Mouse (Mus musculus) heart, postnatal 14 days (tissue): ENCODE data around the gene Pex11b. TPM values are rescaled to one million over a fixed set of nuclear protein-coding genes. Genes with fewer than 3 reads are reported as not detected.
A peak's percentile ranks its signal among the peaks of the same experiment; 100 is the strongest.
"Not testable (repeated sequence)": the region's sequence is repeated elsewhere in the genome, so short reads cannot be mapped to it uniquely, and the experiment has no call there.

ENCODE experiments used
- DNase-seq, 2 experiments: peaks; one replicate each; pipeline ENCODE4 v3.0.0; 2021 to 2022
- intact Hi-C: fragments of 180-260 bp; cut with DNase I; formaldehyde crosslinking; loops from one replicate; pipeline ENCODE4 v1.15.1; 2025
- total RNA-seq, 2 experiments: library from RNA; stranded (reverse); gene quantifications; 2 replicates each; pipeline ENCODE4 v1.2.3; 2021

Pex11b gene
- total RNA-seq, 2 experiments from 2014 or later: 30.5 to 30.7 TPM

GRCm38 (mm10) chr3:96668424-96669067 lies 33.4 kb downstream of the Pex11b start:
- intact Hi-C loops: loop anchor here (5.0 kb wide), 1 partner anchor 39 kb away; the partner anchor contains the start of gene Nudt17

DNA sequence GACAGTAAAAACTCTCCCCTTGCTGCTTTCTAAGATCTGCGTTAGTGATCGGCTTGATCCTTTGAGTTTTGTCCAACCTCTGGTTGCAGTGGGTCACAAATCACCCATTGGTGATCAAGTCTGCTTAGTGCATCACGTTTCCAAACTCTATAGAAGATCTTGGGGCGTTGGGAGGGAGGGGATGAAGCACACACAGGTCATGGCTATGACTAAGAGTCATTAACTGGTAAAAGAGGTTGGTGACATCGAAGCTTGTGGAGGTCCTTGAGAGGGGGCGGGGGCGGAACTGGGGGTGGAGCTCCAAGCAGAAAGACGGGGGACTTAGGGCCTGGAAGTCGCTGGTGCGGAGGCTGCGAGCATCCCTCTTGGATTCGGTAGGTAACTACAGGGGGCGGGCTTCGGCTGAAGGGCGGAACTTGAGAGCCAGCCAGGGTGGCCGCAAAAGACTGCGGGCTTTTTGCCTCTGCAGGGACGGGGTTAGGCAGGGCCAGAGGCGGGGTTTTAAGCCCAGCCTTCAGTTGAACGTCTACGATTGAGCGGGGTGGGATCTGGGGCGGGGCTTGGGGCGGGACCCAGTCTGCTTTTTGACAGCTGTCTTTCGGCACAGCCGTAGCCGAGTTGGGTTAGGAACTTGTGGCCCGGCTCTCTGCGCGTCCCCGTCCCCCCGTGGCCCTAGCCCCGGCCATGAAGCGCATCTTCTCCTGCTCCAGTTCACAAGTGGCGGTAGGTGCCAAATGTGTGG lies 34.7 kb downstream of the Pex11b start, which contains the start of gene Ankrd35:
Gene Ankrd35 (plus strand): TSS at position 405 of the 742 bp plus-strand sequence.
- intact Hi-C loops: loop anchor here (5.0 kb wide), 1 partner anchor 37 kb away; the partner anchor contains the start of gene Nudt17
- DNase-seq: peak; percentile 74 to 84

More at GRCm38 (mm10) chr3:96668424-96669067, 33.4 kb downstream of the Pex11b start:
- DNase-seq: no peak

- no peak for DNase-seq
- intact Hi-C loops: no loop called here
These were observed 36.3 kb downstream of the Pex11b start for GRCm38 (mm10) chr3:96671519-96671918.

DNA sequence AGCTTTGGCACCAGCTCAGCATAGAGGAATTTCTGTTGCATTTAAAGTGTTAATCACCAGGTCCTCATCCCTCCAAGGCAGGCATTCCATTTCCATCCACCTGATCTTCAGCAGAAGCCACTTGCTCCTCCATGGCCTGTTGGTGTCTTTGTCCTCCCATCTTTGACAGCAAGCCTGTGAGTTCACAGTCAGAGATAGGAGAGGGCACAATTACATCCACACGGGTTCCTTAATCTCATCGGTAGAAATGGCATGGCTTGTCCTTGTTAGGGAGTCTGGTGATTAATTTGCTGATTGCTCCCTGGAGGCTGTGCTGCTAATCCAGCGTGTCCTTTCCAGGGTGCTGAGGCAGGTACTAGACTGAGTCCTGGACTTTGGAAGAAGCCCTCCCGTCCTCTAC lies 38.3 kb downstream of the Pex11b start:
- intact Hi-C loops: no loop called here
- DNase-seq: no peak

GRCm38 (mm10) chr3:96674442-96674841 lies 39.3 kb downstream of the Pex11b start:
- DNase-seq: no peak
- intact Hi-C loops: no loop called here

DNA sequence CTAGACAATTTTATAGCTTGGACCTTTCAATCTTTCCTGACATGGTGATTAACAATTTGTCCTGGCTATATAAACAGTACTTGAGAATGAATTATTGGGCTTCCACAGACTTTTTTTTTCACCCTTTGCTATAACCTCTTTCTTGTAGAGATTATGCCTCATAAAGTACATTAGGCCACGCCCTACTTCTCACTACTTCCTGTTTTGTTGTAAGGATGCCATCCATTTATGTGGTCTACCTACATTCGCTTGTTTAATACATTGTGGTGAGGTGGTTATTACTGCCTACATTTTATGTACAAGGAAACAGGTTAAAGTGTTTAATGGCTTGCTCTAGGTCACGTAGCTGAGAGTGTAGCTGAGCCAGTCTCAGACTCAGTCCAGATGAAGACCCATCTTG lies 40.0 kb downstream of the Pex11b start:
- intact Hi-C loops: no loop called here
- no peak for DNase-seq

DNA sequence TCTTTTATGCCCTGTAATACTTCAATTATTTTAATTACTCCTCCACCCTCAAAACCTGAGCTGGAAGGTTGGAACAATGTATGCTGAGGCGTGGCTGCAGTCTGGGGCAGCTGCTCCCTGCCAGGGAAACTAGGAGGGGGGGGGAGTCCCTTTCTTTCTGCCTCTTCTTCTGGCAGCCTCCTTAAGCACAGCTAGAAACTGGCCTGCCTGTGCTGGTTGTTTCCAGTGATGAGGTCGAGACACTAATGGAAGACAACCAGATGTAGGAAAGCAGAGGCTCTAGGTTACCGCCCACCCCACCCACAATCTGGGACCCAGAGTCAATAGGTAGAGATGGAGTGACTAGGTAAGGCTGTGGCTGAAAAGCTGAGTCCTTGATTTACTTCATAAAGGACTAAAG lies 40.5 kb downstream of the Pex11b start:
- intact Hi-C loops: no loop called here

GRCm38 (mm10) chr3:96678456-96678855 lies 43.3 kb downstream of the Pex11b start:
- intact Hi-C loops: no loop called here
- no peak for DNase-seq

More for the DNA sequence above, 40.5 kb downstream of the Pex11b start:
- DNase-seq: no peak

DNA sequence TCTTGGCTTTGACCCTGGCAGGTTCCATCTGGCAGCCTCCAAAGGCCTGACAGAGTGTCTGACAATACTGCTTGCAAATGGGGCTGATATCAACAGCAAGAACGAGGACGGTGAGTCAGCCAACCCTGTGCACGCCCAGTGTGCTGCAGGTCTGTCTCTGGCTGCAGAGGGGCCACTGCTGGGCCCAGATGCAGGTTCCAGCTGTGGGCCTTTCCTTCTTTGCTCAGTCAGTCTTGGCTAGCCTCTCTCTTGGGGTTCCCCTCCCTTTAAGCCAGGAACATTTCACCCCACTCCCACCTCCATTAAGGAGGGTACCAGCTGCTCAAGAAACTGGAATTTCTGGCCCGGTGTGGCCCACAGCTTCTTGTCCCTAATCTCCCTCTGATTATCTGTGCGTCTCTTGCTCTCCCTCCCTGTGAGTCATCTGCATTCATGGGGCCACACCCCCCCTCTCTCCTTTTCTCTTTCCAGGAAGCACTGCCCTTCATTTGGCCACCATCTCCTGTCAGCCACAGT lies 44.0 kb downstream of the Pex11b start:
- intact Hi-C loops: no loop called here
- no peak for DNase-seq

DNA sequence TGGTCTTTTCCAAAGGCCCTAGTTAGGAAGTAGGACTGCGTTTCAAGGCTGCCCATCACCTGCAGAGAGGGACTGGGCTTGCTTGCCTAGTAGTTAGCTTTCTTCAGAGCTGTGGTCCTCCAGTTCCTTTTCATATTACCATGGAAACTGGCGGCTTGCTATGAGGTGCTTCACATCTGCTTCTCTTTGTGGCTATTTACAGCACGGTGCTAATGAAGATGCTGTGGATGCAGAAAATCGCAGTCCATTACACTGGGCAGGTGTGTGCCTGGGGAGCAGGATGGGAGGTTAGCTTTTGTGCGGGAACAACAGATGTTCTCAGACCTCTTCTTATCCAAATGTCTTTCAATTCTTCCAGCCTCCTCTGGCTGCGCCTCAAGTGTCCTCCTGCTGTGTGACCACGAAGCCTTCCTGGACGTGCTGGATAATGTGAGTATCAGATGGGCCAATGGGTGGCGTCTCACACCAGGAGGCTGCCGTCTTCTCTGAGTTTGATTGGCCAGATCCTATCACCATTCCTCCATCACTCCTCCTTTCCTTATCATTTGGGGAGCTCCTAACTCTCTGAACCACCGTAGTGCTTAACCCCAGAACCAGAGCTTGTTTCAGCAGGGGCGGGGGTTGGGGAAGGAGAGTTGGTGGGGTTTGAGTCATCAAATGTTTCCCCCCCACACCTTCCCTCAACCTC lies 45.2 kb downstream of the Pex11b start:
- intact Hi-C loops: no loop called here
- DNase-seq: no peak

GRCm38 (mm10) chr3:96683496-96683895 lies 48.3 kb downstream of the Pex11b start:
- no peak for DNase-seq
- intact Hi-C loops: no loop called here

GRCm38 (mm10) chr3:96684151-96684821 lies 49.1 kb downstream of the Pex11b start:
- intact Hi-C loops: no loop called here
- DNase-seq: no peak

GRCm38 (mm10) chr3:96684822-96685156 lies 49.6 kb downstream of the Pex11b start:
- intact Hi-C loops: no loop called here
- DNase-seq: peak in 1 of 2 experiments; percentile 18

- intact Hi-C loops, DNase-seq: not testable (repeated sequence)
These were observed 50.9 kb downstream of the Pex11b start for GRCm38 (mm10) chr3:96686057-96686456.

DNA sequence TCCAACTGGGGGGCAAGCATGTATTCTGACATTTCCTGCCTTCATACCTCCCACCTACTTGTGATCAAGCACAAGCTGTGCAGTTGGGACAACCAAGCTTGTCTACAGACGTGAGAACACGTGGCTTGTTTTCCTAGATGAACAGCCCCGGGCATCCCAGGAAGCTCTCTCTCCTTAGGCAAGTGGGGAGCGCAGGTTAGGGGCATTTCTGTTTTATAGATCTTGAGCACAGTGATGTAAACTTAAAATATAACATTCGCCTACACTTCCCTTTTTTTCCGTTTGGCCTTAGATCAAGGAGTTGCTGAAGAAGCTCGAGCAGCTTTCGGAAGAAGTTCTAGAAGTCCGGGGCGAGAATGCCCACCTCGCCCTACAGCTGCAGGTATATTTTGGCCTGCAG lies 53.7 kb downstream of the Pex11b start:
- intact Hi-C loops: no loop called here
- DNase-seq: no peak

DNA sequence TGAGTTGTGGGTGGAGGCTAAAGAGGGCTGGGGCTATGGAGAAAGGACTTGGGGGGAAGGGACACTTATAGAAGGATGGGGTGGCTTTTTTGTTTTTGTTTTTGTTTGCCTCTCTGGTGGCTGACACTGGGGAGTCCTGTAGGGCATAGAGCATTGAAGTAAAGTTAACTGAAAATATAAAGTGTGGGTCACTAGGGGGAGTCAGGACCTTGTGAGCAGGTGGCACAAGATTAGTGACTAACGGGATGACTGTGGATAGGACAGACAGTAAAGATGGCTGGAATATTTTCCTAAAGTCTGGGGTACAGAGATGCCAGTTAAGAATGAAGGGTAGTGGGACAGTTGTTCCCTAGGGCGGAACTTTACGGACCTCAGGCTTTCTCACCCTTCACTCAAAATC lies 55.1 kb downstream of the Pex11b start:
- no peak for DNase-seq
- intact Hi-C loops: loop anchor here (5.0 kb wide), 1 partner anchor 53 kb away; the partner anchor contains the start of genes Gm42957 and Pex11b

DNA sequence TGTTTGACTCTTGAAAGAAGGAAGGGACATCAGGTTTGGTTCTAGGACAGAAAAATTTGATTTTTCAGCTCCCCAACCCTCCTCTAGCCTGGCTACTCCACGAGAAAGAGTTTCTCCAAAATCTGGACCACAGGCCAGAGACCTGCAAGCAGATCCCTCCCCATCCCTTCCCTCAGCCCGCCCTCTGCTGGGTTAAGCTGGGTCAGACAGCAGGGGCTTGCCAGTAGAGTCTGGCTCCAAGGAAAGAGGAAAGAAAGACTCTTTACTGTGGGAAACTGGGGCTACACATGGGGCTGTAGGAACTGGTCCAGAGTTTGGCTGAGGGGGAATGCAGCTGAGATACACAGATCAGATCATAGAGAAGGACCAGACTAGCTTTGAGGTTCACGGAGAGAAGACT lies 57.3 kb downstream of the Pex11b start:
- intact Hi-C loops: loop anchor here (5.0 kb wide), 1 partner anchor 55 kb away; the partner anchor contains the start of genes Gm42957 and Pex11b
- DNase-seq: peak; percentile 54 to 75

- intact Hi-C loops: loop anchor here (5.0 kb wide), 1 partner anchor 56 kb away; the partner anchor contains the start of genes Gm42957 and Pex11b
- DNase-seq: no peak
These were observed 58.4 kb downstream of the Pex11b start for GRCm38 (mm10) chr3:96693579-96693978.
